Mouse (Mus musculus) embryonic facial prominence, embryonic 12.5 days (tissue): ENCODE measurements at regions not wholly inside any gene's neighbourhood (a gene's known extent, or its start where the extent isn't known, plus 50 kb on each side); places are given as distances from the start of the nearest gene placed in this dataset.

Source experiments
- ATAC-seq: fragments of 200-750 bp; cut with Nextera tagmentation; 2 replicates; pipeline ENCODE4 v1.8.0; 2017; ENCODE audit not compliant: insufficient number of reproducible peaks, insufficient read depth, low FRiP score, low TSS enrichment
- H3K27ac ChIP-seq: fragments of 300-500 bp; sonication (generic); 2 replicates; pipeline ENCODE4 v1.5.1; 2016; ENCODE audit warnings: mild to moderate bottlenecking
- H3K27me3 ChIP-seq: fragments of 300-500 bp; sonication (generic); 2 replicates; pipeline ENCODE4 v1.6.1; 2016; ENCODE audit warnings: mild to moderate bottlenecking, moderate library complexity
- H3K36me3 ChIP-seq: fragments of 300-500 bp; sonication (generic); 2 replicates; pipeline ENCODE4 v1.6.1; 2016; ENCODE audit warnings: mild to moderate bottlenecking
- H3K4me1 ChIP-seq: fragments of 300-500 bp; sonication (generic); 2 replicates; pipeline ENCODE4 v1.6.1; 2016
- H3K4me2 ChIP-seq: fragments of 300-500 bp; sonication (generic); replicated peaks from 2 replicates; pipeline ENCODE4 v1.6.1; 2016; ENCODE audit warnings: mild to moderate bottlenecking, moderate library complexity
- H3K4me3 ChIP-seq: fragments of 300-500 bp; sonication (generic); 2 replicates; pipeline ENCODE4 v1.5.1; 2016; ENCODE audit warnings: mild to moderate bottlenecking
- H3K9ac ChIP-seq: fragments of 300-500 bp; sonication (generic); 2 replicates; pipeline ENCODE4 v1.6.1; 2016; ENCODE audit warnings: mild to moderate bottlenecking, moderate library complexity
- H3K9me3 ChIP-seq: fragments of 300-500 bp; sonication (generic); 2 replicates; pipeline ENCODE4 v1.6.1; 2016; ENCODE audit warnings: mild to moderate bottlenecking, moderate library complexity
- WGBS: fragments of 180-500 bp; shearing (Covaris S2); methylation state at CpG from one replicate; pipeline ENCODE4 v1.1.7; 2016; 5-methylcytosine and 5-hydroxymethylcytosine counted together

GRCm38 (mm10) chr4:32187154-32187553 is 51.5 kb upstream of the Bach2 start:
- H3K27me3 ChIP-seq, result no peaks in the 10 kb centered on the region
- ATAC-seq, result no peak
- no peak overlapping the region for H3K4me2 ChIP-seq
- no peaks in the 10 kb centered on the region for H3K9me3 ChIP-seq
- no peak overlapping the region for H3K9ac ChIP-seq
- 53% methylated on average over 4 of the region's 4 CpGs for WGBS
- H3K4me3 ChIP-seq, result no peak overlapping the region
- no peaks in the 10 kb centered on the region for H3K36me3 ChIP-seq
- H3K27ac ChIP-seq, result no peak overlapping the region
- H3K4me1 ChIP-seq, result peaks cover 5% of the 10 kb centered on the region; the same call in 1 of the 2 replicates

GRCm38 (mm10) chr4:32188076-32188475 is 50.5 kb upstream of the Bach2 start:
- no peak for ATAC-seq
- Histone ChIP-seq H3K4me2 (no peak overlapping the region), H3K9ac (no peak overlapping the region), H3K36me3 (no peaks in the 10 kb centered on the region), H3K27me3 (no peaks in the 10 kb centered on the region), H3K4me3 (no peak overlapping the region), H3K27ac (no peak overlapping the region), H3K4me1 (peaks cover 5% of the 10 kb centered on the region; the same call in 1 of the 2 replicates), H3K9me3 (no peaks in the 10 kb centered on the region)
- 87% methylated on average over 1 of the region's 1 CpGs for WGBS

GRCm38 (mm10) chr4:32188752-32189415 is 49.7 kb upstream of the Bach2 start:
- no peak for ATAC-seq
- no peak overlapping the region for H3K4me3 ChIP-seq

More at GRCm38 (mm10) chr4:32188752-32189415, 49.7 kb upstream of the Bach2 start:
- no peak overlapping the region for H3K4me2 ChIP-seq
- no peaks in the 10 kb centered on the region for H3K36me3 ChIP-seq
- 71% methylated on average over 8 of the region's 8 CpGs for WGBS
- H3K9me3 ChIP-seq, result no peaks in the 10 kb centered on the region
- peaks cover 5% of the 10 kb centered on the region; the same call in 1 of the 2 replicates for H3K4me1 ChIP-seq
- H3K27me3 ChIP-seq, result no peaks in the 10 kb centered on the region
- no peak overlapping the region for H3K27ac ChIP-seq
- H3K9ac ChIP-seq, result no peak overlapping the region
